Mouse (Mus musculus) spleen, postnatal 14 days (tissue): ENCODE measurements around the gene Cbx1.

Experiments
- DNase-seq, 2 experiments: peaks; one replicate each; pipeline ENCODE4 v3.0.0; 2021 to 2022; ENCODE audit warnings: low spot score in 2 of 2

Gene Cbx1

DNA sequence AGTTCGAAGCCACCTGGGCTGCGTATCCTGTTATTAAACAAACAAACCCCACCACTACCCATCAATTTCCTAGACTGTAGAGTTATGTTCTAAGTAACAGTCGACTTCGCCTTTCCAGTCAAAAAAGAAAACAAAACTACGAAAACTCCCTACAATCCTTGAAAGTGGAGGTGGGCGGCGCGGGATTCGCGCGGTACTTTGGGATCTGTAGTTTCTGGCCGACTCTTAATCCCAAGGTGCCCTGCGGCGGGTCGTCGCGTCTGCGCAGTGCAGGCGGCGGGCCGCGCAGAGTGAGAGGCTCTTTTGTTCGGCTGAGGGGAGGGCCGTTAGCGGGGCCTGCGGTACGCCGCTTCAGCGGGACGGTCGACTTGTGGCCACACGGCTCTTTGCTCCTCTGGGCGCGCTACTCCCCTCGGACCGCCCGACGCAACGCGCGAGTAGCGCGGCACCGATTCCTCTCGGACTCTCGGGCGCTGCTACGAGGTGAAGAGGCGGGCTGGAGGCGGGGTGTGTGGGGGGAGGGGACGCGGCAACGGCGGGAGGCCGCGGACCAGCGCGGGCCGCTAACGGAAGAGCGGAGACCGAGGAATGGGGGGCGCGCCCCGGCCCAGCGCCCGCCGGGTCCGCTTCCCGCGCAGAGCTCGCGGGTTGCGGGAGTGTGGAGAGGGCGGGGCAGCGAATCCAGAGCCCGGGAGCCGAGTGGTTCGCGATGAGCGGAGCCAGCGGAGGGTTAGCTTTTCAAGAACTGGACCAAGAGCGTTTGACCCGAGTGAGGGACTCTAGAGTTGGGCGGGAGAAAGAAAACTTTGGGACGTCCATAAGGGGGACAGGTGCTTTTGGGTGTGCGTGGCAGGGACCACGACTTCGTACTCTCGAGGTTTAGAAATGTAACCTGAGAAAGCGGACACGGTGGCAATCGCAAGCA lies at the start of gene Cbx1:
Gene Cbx1, plus strand, starts transcription at position 257 of the 925 bp plus-strand sequence.
- DNase-seq, result peak; percentile 78 to 83

DNA sequence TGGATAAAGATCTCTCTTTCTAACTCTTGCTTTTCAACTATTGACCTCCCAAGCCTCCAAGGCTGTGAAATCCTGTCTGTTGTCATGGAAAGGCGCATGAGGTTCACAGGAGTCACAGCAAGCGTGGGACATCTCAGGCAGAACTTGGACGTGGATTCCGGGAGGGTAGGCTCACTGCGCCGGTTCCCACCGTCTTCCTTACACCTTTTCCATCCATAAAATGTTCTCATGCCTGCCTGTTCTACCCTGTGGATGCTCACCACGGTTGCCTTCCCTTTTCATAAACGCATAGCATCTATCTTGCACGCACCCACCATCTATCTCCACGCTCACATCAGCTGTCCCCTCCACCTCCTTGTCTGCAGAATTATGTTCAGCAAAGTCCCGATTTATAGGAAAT lies 48.1 kb upstream of the Cbx1 start:
- no peak for DNase-seq

DNA sequence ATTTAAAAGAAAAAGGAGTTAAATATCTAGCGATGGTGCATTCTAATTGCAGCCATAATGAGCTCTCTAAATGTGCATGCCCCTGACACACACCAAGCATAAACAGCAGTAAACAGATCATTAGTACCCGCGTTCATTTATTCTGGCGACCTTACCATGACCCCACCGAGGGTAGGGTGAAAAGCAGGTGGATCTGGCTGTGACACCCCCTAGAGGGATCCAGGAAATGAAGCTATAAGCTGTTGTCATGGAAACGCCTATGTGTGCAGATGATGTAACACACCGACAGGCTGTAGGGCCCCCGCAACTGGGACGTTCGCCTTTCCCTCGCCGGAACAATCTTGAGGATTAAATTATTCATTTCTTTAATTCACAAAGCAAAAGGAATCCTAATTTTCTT lies 46.9 kb upstream of the Cbx1 start:
- no peak for DNase-seq

- DNase-seq, result no peak
Measured at GRCm38 (mm10) chr11:96743000-96743399, 45.9 kb upstream of the Cbx1 start.

DNA sequence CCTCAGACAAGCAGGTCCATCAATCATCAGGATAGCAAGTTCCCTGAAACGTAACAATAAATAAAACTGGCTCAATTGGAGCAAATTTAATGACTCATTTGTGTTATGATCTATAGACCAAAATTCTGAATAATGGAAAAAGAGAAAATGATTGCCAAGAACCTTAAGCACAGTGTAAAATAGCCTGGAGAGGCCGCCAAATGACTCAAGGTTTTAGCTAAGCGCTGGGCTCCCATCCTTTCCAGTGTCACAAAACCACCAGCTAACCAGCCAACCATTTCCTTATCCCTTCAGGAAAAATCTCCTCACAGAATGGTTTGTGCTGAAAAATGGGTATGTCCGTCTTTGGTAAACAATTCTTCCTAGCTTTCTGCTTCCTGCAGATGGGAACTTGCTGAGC lies 45.0 kb upstream of the Cbx1 start:
- DNase-seq, result no peak

DNA sequence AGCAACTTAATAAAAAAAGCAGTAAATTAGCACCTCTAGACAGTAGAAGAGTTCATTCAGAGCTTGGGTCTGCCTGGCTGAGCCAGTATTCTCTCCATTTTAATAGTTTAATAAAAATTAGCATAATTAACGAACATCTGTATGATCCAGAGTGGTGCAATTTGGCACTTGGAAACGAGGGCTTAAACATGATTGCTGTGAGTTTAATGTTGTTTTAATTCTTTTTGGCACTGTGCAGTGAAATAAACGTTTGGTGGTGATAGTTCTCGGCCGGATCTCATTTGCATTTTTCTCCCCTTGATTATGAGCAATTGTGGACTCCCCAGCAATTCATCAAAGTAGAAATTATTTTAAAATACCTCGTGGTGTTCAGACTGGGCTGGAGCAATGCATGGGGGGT lies 42.3 kb upstream of the Cbx1 start:
- no peak for DNase-seq

DNA sequence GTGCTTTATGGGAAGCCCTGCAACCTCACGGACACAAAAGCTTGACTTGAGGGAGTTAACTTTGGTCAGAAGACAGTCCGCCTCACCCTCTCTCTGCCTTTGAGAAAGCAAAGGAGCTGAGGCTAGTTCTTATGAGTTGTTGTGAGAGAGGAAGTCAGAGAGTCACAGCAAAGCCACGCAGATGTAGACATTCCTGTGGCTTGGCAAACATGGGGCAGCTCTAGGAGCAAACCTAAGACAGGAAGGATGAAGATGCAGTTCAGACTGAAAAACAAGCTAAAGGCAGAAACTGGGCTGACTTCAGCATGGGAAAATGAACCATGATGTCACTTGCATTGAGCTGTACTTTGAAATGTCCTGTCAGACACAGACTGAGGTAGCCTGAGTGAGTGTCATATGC lies 41.4 kb upstream of the Cbx1 start:
- DNase-seq, result no peak

DNA sequence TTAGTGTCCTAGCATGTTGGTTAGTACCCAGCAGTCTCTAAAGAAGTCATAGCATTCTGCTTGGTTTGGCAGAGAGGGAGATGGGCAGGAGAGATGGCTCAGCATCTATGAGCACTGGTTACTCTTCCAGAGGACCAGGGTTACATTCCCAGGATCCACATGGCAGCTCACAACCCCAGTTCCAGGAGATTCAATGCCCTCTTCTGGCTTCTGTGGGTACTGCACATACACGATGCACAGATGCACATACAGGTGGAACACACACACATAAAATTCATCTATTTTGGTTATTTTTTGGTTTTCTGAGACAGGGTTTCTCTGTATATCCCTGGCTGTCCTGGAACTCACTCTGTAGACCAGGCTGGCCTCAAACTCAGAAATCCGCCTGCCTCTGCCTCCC lies 33.6 kb upstream of the Cbx1 start:
- DNase-seq, result no peak

DNA sequence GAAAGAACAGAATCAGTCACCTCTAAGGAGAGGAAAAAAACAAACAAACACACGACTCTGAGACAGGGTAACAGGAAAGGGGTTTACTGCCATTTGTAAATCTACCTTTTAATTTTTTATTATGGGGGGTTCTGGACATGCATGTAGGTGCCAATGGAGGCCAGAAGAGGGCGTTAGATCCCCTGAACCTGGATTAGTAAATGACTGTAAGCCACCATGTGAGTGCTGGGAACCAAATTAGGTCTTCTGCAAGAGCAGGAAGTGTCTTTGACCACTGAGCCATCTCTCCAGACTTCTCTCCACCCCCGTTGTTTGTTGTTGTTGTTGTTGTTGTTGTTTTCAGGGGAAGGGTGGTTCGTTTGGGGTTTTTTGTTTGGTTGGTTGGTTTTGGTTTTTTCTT lies 31.5 kb upstream of the Cbx1 start:
- no peak for DNase-seq

DNA sequence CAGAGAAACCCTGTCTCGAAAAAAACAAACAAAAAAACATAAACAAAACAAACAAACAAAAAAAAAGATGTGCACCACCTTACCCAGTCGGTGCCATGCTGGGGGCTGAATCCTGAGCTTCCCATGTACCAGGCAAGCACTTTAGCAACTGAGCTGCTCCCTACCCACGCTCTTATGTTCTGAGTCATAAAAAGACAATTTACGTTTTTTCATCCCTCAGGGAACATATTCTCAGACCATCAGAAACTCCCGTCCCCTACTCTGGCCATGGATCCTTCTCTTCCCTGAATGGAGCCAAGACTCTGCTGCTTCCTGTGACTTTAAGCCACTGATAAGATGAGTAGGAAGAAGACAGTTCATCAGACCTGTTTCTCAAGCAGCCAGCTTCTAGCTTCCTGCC lies 30.5 kb upstream of the Cbx1 start:
- no peak for DNase-seq

DNA sequence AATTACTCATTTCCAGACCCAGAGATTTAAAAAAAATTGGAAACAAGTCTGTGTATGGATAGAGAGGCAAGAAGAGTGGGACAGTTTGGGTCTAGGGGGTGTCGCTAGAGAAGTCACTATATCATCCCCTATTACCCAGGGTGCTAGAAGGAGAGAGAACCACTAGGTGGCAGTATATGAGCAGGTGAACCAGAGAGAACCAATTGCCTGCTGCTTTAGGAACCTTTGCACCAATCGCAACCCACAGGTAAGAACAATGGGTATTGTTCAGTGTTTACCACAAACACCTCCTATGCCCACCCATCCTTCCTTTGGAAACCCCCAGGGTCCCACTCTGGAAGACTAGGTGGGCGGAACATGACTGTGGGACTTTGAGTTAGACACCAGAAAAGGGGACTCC lies 28.9 kb upstream of the Cbx1 start:
- DNase-seq, result peak in 1 of 2 experiments; percentile 42

DNA sequence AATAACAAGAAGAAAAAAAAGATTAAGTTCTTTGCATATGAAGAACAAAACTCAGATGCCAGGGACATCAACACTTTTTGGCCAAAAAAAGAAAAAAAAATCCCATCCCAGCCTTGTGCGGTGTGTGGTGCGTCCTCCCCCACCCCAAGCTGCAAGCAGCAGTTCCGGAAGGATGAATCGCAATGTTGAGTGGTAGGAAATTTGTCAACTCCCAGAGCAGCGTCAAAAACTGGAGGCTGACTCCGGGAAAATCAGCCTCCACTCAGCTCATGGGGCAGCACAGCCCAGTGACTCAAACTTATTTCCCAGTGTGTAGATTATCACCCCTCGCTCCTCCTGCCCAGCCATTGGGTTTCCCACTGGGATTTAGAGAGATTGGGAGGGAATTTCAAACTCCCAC lies 26.9 kb upstream of the Cbx1 start:
- DNase-seq, result no peak

GRCm38 (mm10) chr11:96762742-96763470 lies 26.0 kb upstream of the Cbx1 start:
- no peak for DNase-seq

- no peak for DNase-seq
Measured at GRCm38 (mm10) chr11:96764511-96765350, 24.2 kb upstream of the Cbx1 start.

DNA sequence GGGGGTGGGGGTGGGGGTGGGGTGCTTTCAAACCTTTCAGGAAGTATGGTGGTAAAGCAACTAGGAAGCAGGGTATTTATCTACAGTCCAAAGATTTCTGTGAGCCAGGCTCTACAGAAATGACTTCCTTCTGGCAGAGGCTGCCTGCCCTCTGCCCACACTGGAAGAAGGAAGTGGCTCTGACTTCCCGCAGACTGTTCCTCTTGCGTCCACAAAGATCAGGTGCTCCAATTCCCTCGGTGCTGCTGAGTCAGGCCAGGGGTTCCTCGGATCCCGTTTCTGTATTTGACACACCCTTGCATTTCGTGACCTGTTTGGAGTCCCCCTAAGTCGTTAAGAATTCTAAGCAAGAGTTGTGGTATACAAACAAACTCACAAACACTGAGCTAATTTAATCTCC lies 23.3 kb upstream of the Cbx1 start:
- no peak for DNase-seq

GRCm38 (mm10) chr11:96766555-96766954 lies 22.4 kb upstream of the Cbx1 start:
- no peak for DNase-seq

DNA sequence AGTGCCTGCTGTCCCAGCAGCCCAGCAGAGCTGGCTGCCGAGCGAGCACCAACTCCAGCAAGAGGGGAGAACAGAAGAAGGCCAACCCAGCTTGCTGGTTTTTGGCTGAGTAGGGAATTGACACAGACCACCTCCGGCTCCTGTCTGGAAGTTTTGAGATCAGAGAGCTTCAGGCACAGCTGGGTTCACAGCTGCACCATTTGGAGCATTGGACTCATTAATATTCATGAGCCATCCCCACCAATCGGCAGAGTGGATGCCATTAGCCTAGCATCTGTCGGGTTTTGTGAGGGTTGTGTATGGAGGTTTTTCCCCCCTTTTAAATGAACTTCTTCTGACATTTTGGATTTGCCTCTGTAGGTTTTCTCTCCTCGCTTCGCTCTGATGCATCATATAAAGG lies 21.8 kb upstream of the Cbx1 start:
- DNase-seq, result no peak

DNA sequence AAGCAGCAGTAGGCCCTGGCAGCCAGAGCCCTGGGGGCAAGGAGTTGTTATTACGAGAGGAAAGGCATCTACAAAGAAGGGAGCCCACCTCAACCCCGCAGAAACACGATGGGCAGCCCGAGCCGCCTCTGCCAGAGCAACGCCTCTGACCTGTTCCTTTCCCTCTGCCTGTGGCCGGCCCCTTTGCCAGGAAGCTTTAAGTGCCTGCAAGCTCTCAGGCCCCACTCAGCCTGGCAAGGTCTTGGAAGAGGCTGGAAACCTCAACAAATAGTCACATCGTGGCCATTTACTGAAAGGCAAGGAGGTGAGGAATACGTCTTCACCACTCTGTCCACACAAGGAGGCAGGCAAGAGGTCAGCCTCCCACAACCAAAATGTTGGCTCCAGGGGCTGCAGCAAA lies 20.7 kb upstream of the Cbx1 start:
- DNase-seq, result no peak

- DNase-seq, result no peak
Measured at GRCm38 (mm10) chr11:96771274-96771975, 17.5 kb upstream of the Cbx1 start.

- no peak for DNase-seq
Measured at GRCm38 (mm10) chr11:96772413-96772812, 16.5 kb upstream of the Cbx1 start.

GRCm38 (mm10) chr11:96774536-96774935 lies 14.4 kb upstream of the Cbx1 start:
- no peak for DNase-seq

GRCm38 (mm10) chr11:96775063-96775462 lies 13.9 kb upstream of the Cbx1 start:
- DNase-seq, result no peak
